Mouse (Mus musculus) gastrocnemius, postnatal 10 days (tissue): ENCODE results near the gene Trappc10. TPM values are rescaled to one million over a fixed set of nuclear protein-coding genes. Genes with fewer than 3 reads are reported as not detected.

Source experiments
- DNase-seq: peaks from one replicate; pipeline ENCODE4 v3.0.0; 2021; ENCODE audit warnings: mixed read lengths
- total RNA-seq, 2 experiments: library from RNA; stranded (reverse); gene quantifications; 2 replicates each; pipeline ENCODE4 v1.2.3; 2021

Gene Trappc10
- total RNA-seq, 2 experiments from 2014 or later: 35.2 to 37.9 TPM

GRCm38 (mm10) chr10:78160369-78161095 is 83.9 kb downstream of the Trappc10 start:
- DNase-seq: no peak

GRCm38 (mm10) chr10:78159906-78160305 is 84.5 kb downstream of the Trappc10 start:
- peak; percentile 82 for DNase-seq

- peak; percentile 38 for DNase-seq
Measured at GRCm38 (mm10) chr10:78159252-78159878, 85.1 kb downstream of the Trappc10 start.

- no peak for DNase-seq
Measured at GRCm38 (mm10) chr10:78158041-78158440, 86.4 kb downstream of the Trappc10 start.

GRCm38 (mm10) chr10:78156926-78157325 is 87.5 kb downstream of the Trappc10 start:
- no peak for DNase-seq

GRCm38 (mm10) chr10:78148834-78149766 is 95.3 kb downstream of the Trappc10 start:
- DNase-seq: no peak

- no peak for DNase-seq
Measured at GRCm38 (mm10) chr10:78147908-78148441, 96.5 kb downstream of the Trappc10 start.

GRCm38 (mm10) chr10:78143727-78144505 is 100.5 kb downstream of the Trappc10 start:
- DNase-seq: no peak

- DNase-seq: no peak
Measured at GRCm38 (mm10) chr10:78140843-78141242, 103.6 kb downstream of the Trappc10 start.

- no peak for DNase-seq
Measured at GRCm38 (mm10) chr10:78140251-78140600, 104.2 kb downstream of the Trappc10 start.

- no peak for DNase-seq
Measured at GRCm38 (mm10) chr10:78139572-78140250, 104.7 kb downstream of the Trappc10 start.

GRCm38 (mm10) chr10:78138812-78139523 is 105.5 kb downstream of the Trappc10 start:
- DNase-seq: peak; percentile 55

GRCm38 (mm10) chr10:78137191-78137590 is 107.2 kb downstream of the Trappc10 start:
- DNase-seq: no peak

Other genes with a start within 250 kb of the Trappc10 start
- 10 to 100 TPM in 1 of 2 experiments, 1 to 10 TPM in 1; 9.7 to 12.2 TPM for gene Pfkl, start 234.6 kb downstream of the Trappc10 start, total RNA-seq
- not detected for gene Dnmt3l, start 202.7 kb downstream of the Trappc10 start, total RNA-seq
- not detected for gene Aire, start 201.0 kb downstream of the Trappc10 start, total RNA-seq
- gene Icosl, start 175.3 kb downstream of the Trappc10 start, total RNA-seq: 1 to 10 TPM; 2.0 to 2.3 TPM
- gene D10Jhu81e, start 74.9 kb downstream of the Trappc10 start, total RNA-seq: 100 to 1,000 TPM; 119 to 143 TPM
- gene Pwp2, start 59.5 kb downstream of the Trappc10 start, total RNA-seq: 1 to 10 TPM; 8.6 to 8.8 TPM
- 100 to 1,000 TPM; 182 to 191 TPM for gene Agpat3, start 107.8 kb upstream of the Trappc10 start, total RNA-seq
- 10 to 100 TPM; 82.0 to 91.3 TPM for gene Rrp1, start 168.4 kb upstream of the Trappc10 start, total RNA-seq
- gene Cstb, start 181.0 kb upstream of the Trappc10 start, total RNA-seq: 10 to 100 TPM; 28.5 to 40.5 TPM
- 1 to 10 TPM; 7.1 to 8.6 TPM for gene Pdxk, start 220.3 kb upstream of the Trappc10 start, total RNA-seq